Mouse (Mus musculus): ENCODE measurements around the gene Jph3.

DNA sequence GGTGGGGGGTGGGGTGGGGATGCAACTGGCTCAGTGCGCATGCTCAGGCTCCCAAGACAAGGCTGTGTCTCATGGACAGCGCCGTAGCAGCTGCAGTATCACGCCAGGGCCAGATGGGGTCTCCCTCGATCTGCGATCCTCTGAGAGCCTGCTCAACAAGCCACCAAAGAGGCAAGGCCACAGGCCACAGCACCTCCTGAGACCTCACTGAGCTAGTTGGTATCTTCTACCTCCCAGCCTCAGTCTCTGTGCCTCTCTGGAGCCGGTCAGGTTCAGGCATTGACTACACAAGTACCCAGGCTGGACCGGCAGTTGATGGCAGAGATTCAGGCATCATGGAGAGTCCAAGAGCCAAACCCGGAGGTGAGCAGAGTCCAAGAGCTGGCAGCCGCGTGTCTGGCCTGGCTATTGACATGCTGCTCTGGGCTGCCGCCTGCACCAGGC lies 11.4 kb upstream of the Jph3 start:
- TF ChIP-seq POLR2A (IDR thresholded peaks at IDR 0.05; ENCODE audit: extremely low read depth, insufficient read depth, low read length) (peak; percentile 29; the same call in 1 of the 2 replicates), CTCF (IDR thresholded peaks at IDR 0.05; ENCODE audit: extremely low read depth, insufficient read depth, low read length) (peak; percentile 97)

Measured in cortical plate, adult 2 months (tissue).